Mouse (Mus musculus) stomach, embryonic 14.5 days (tissue): ENCODE data around the gene Stk17b. TPM values are rescaled to one million over a fixed set of nuclear protein-coding genes. Genes with fewer than 3 reads are reported as not detected.
"Not testable (repeated sequence)": the region's sequence is repeated elsewhere in the genome, so short reads cannot be mapped to it uniquely, and the experiment has no call there.

Experiments used
- ATAC-seq: fragments of 200-750 bp; cut with Nextera tagmentation; 2 replicates; pipeline ENCODE4 v1.8.0; 2017; ENCODE audit warnings: low read depth, moderate TSS enrichment; ENCODE audit not compliant: insufficient number of reproducible peaks, insufficient read depth, low FRiP score
- H3K27ac ChIP-seq: fragments of 300-500 bp; sonication (generic); 2 replicates; pipeline ENCODE4 v1.5.1; 2014; ENCODE audit warnings: mild to moderate bottlenecking, low read length, moderate library complexity, mixed read lengths
- H3K27me3 ChIP-seq: fragments of 300-500 bp; sonication (generic); 2 replicates; pipeline ENCODE4 v1.6.1; 2014; ENCODE audit warnings: low read length, control low read depth, mixed read lengths; ENCODE audit not compliant: control insufficient read depth, insufficient read depth
- H3K36me3 ChIP-seq: fragments of 300-500 bp; sonication (generic); 2 replicates; pipeline ENCODE4 v1.6.1; 2014; ENCODE audit warnings: mild to moderate bottlenecking, control low read depth, low read length, moderate library complexity, mixed read lengths; ENCODE audit not compliant: control insufficient read depth, insufficient read depth
- H3K4me1 ChIP-seq: fragments of 300-500 bp; sonication (generic); 2 replicates; pipeline ENCODE4 v1.6.1; 2014; ENCODE audit warnings: low read length, control low read depth, mixed read lengths; ENCODE audit not compliant: control insufficient read depth, insufficient read depth
- H3K4me2 ChIP-seq: fragments of 300-500 bp; sonication (generic); replicated peaks from 2 replicates; pipeline ENCODE4 v1.6.1; 2014; ENCODE audit warnings: low read depth, low read length, control low read depth
- H3K4me3 ChIP-seq: fragments of 300-500 bp; sonication (generic); 2 replicates; pipeline ENCODE4 v1.5.1; 2014; ENCODE audit warnings: low read depth, low read length, control low read depth
- H3K9ac ChIP-seq: fragments of 300-500 bp; sonication (generic); replicated peaks from 2 replicates; pipeline ENCODE4 v1.6.1; 2014; ENCODE audit warnings: low read depth, mild to moderate bottlenecking, control low read depth, low read length, moderate library complexity, mixed read lengths
- H3K9me3 ChIP-seq: fragments of 300-500 bp; sonication (generic); 2 replicates; pipeline ENCODE4 v1.6.1; 2016; ENCODE audit warnings: low read depth, low read length, control low read depth; ENCODE audit not compliant: control insufficient read depth
- WGBS: fragments of 180-500 bp; shearing (Covaris S2); extraction: QIAGEN DNeasy Blood & Tissue Kit; methylation state at CpG from one replicate; pipeline ENCODE4 v1.1.7; 2014; 5-methylcytosine and 5-hydroxymethylcytosine counted together
- polyA plus RNA-seq: library from polyadenylated mRNA; unstranded; fragments of >200 nt; fragmentation: Nextera tagmentation; extraction: Ambion mirVana; gene quantifications from 2 replicates; pipeline ENCODE4 v1.2.1, GENCODE M21; 2014

Stk17b gene
- polyA plus RNA-seq, 1 experiment from 2014 or later = 12.6 TPM

DNA sequence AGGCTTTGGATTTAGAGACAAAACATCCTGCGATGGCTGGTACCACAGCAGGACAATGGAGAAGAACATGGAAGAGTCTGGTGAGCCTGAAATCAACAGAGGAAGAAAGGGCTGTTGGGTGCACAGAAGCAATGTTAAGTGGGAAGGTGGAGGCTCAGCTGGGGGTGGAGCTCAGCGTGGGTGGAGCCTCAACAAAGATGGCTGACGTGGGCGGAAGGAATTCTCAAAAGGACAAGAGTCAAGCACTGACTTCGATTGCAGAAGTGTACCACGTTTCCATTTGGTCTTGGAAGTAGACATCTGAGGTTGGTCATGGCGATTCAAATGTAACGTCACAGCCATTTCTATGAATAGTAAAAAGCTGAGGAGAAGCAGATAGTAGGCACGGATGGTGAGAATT is 74.0 kb downstream of the Stk17b start:
- Histone ChIP-seq H3K9ac (no peak overlapping the region), H3K4me3 (no peak overlapping the region), H3K9me3 (no peaks in the 10 kb centered on the region), H3K4me1 (0 out of 2 replicates have a peak, but pooled peaks cover 3% of the 10 kb centered on the region), H3K4me2 (no peak overlapping the region), H3K27ac (no peak overlapping the region), H3K27me3 (no peaks in the 10 kb centered on the region), H3K36me3 (no peaks in the 10 kb centered on the region)
- 90% methylated on average over 9 of the region's 9 CpGs for WGBS
- no peak for ATAC-seq

DNA sequence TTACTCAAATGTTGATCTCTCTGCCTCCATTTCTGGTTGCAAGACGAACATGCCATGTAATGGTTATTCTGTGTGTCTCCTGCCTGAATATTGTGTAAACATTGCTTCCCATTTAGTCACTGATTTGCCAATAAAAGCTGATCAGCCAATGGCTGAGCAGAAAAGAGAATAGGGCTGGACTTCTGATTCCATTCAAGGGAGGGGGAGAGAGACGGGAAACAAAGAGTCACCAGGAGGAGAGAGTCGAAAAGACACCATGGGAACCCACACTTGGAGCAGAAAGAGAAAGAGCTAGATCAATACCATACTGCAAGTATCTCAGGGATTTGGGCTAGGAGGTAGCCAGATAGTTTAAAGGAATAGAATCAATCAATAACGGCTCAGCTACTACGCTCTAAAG is 75.4 kb downstream of the Stk17b start:
- not testable (repeated sequence) for H3K9ac ChIP-seq, H3K27me3 ChIP-seq, H3K27ac ChIP-seq, H3K4me3 ChIP-seq, ATAC-seq, H3K4me2 ChIP-seq, H3K9me3 ChIP-seq, H3K36me3 ChIP-seq, H3K4me1 ChIP-seq
- WGBS = 62% methylated on average over 5 of the region's 5 CpGs

DNA sequence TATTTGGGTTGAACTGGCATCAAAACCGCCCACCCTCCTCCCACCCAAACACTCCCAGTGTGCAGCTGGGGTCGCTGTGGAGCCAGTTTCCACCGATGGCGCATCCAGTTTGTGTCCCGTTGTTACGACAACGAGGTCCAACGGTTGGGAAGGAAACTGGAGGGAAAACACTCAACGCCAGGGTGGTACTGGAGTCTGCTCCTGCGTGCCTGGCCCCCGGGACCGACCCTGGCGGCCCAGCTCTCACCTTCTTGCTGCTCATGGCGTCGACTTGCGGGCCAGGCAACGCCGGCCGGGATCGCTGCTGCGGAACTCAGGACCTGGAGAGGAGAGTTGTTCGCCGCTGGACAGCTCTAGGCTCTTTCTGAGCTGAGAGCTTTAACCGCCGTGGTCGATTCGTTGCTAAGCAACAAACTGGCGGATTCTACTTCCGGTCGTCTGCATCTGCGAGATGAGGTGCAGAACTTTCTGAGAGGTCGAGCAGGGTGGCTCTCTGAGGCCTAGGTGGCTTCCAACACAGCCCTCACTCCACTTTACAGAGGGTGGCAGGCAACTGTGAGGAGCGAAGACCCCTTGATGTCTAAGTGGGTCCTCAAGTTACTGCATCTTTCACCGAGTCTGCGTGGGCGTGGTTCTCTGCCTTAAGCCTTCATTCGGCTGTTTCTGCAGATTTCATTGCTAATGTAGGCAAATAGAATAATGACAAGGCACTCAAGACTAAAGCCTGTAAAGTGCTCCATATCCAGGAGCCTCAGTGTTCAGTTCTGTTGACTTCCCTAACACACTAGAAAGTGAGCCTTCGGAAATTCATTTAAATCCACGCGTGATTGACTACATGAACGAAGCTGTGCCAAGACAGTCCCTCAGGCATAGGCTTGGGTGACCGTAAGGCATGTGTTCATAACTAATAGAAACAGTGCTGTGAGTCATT is 78.3 kb downstream of the Stk17b start, which contains the start of gene Dnah7a:
TSS of gene Dnah7a (minus strand) at position 354 of the 931 bp plus-strand sequence.
- Histone ChIP-seq H3K4me1 (0 out of 2 replicates have a peak, but pooled peaks cover 3% of the 10 kb centered on the region), H3K27ac (no peak within 1 kb of the TSS), H3K36me3 (no peaks in the 10 kb centered on the region), H3K9ac (no peak within 1 kb of the TSS), H3K4me2 (peak within 1 kb of the TSS; percentile 66), H3K27me3 (no peaks in the 10 kb centered on the region), H3K9me3 (no peaks in the 10 kb centered on the region), H3K4me3 (peak within 1 kb of the TSS; percentile 34)
- WGBS = 16% methylated on average over 42 of the region's 42 CpGs
- peak; percentile 49; the same call in 1 of the 2 replicates for ATAC-seq

Other genes with a start within 250 kb of the Stk17b start
- 0.49 and 1.2 TPM in 2 replicates for gene Dnah7a, start 78.4 kb downstream of the Stk17b start, polyA plus RNA-seq